Comparison of ENCODE assay signal across 31 mouse cellular contexts in genomic region chr9:23538051-23538450, GRCm38 (mm10).
DNase-seq lines count a peak whose midpoint lies in the region; ATAC-seq and TF ChIP-seq lines count a peak whose summit lies in the region.
"Had no signal": no experiment of that assay in that cellular context is flagged by ENCODE, and none has a peak within 500 bp of the region (broad histone marks: within the 10 kb centered on the region; RNA-seq: fewer than 3 reads in every experiment).

No protein-coding gene starts in this region.

- peaks cover 9% of the 10 kb centered on the region; the same call in 1 of the 2 replicates for H3K4me1 ChIP-seq in heart, embryonic 16.5 days (ENCODE audit: control insufficient read depth, insufficient read depth, low read length)
- H3K4me1 ChIP-seq in cerebellum, adult 2 months (ENCODE audit: control insufficient read depth, insufficient read depth, low read length) = no peaks in the 10 kb centered on the region
- H3K4me1 ChIP-seq: embryonic facial prominence, embryonic 10.5 days; embryonic facial prominence, embryonic 15.5 days; forebrain, embryonic 12.5 days; hindbrain, embryonic 13.5 days; liver, embryonic 12.5 days; midbrain, embryonic 13.5 days; neural tube, embryonic 13.5 days had no signal

- H3K36me3 ChIP-seq in heart, embryonic 16.5 days (ENCODE audit: control insufficient read depth, insufficient read depth) = no peaks in the 10 kb centered on the region
- H3K36me3 ChIP-seq: embryonic facial prominence, embryonic 10.5 days; embryonic facial prominence, embryonic 15.5 days; forebrain, embryonic 12.5 days; hindbrain, embryonic 13.5 days; liver, embryonic 12.5 days; midbrain, embryonic 13.5 days; neural tube, embryonic 13.5 days had no signal

- no peak for TF ChIP-seq POLR2A in cerebellum, adult 2 months (IDR thresholded peaks at IDR 0.05; ENCODE audit: borderline replicate concordance, insufficient read depth, low read length)

- H3K27ac ChIP-seq in heart, embryonic 16.5 days (ENCODE audit: low read length) = no peak overlapping the region
- H3K27ac ChIP-seq in cerebellum, adult 2 months (ENCODE audit: insufficient read depth, low read length) = no peak overlapping the region
- H3K27ac ChIP-seq: embryonic facial prominence, embryonic 10.5 days; embryonic facial prominence, embryonic 15.5 days; forebrain, embryonic 12.5 days; hindbrain, embryonic 13.5 days; kidney, postnatal 0 days; liver, embryonic 12.5 days; macrophage; midbrain, embryonic 13.5 days; neural tube, embryonic 13.5 days had no signal

- no peak overlapping the region; the same call in 1 of the 2 replicates for H3K4me2 ChIP-seq in heart, embryonic 16.5 days (ENCODE audit: low read depth, low read length)
- H3K4me2 ChIP-seq: embryonic facial prominence, embryonic 15.5 days; forebrain, embryonic 12.5 days; hindbrain, embryonic 13.5 days; liver, embryonic 12.5 days; midbrain, embryonic 13.5 days; neural tube, embryonic 13.5 days had no signal

- 23% methylated on average over 5 of the region's 5 CpGs for WGBS in heart, embryonic 16.5 days
- WGBS in cerebellum, adult 2 months = 86% methylated on average over 5 of the region's 5 CpGs

- peak; percentile 36 to 80 for DNase-seq in adrenal gland, adult (ENCODE audit: inconsistent age in 2 of 2, low spot score in 1 of 2)
- no peak for DNase-seq in adrenal gland, postnatal 4 days (ENCODE audit: low spot score in 2 of 2)
- no peak for DNase-seq in heart, adult 11 months
- peak; percentile 30 for DNase-seq in Muller cell, postnatal 12 days (ENCODE audit: inconsistent ontology term)
- peak; percentile 15 for DNase-seq in adrenal gland, postnatal 25 days
- no peak for DNase-seq in cerebellum, adult 2 months
- DNase-seq in left cerebral cortex, adult 11 months (ENCODE audit: low spot score) = no peak
- DNase-seq: cerebellum, adult 8-10 months; cerebellum, postnatal 25 days; gastrocnemius, postnatal 14 days; kidney, adult 8-10 months; kidney, postnatal 4 days; left cerebral cortex, postnatal 4 days; liver, postnatal 0 days; retina, postnatal 1 day; right cerebral cortex, postnatal 14 days; thymus, adult 2 months; thymus, postnatal 36 days had no signal

- ATAC-seq in heart, embryonic 16.5 days (replicated peaks; ENCODE audit: extremely low read depth, insufficient read depth, low FRiP score) = peak; percentile 37; the same call in 1 of the 2 replicates
- ATAC-seq: intestine, embryonic 16.5 days; liver, embryonic 12.5 days; liver, postnatal 0 days; lung, postnatal 0 days; midbrain, embryonic 13.5 days had no signal

- no peaks in the 10 kb centered on the region for H3K9me3 ChIP-seq in heart, embryonic 16.5 days (replicated peaks; ENCODE audit: control insufficient read depth, low read length)
- H3K9me3 ChIP-seq: embryonic facial prominence, embryonic 10.5 days; embryonic facial prominence, embryonic 15.5 days; forebrain, embryonic 12.5 days; hindbrain, embryonic 13.5 days; liver, embryonic 12.5 days; midbrain, embryonic 13.5 days; neural tube, embryonic 13.5 days had no signal

- H3K9ac ChIP-seq in heart, embryonic 16.5 days (ENCODE audit: low read length) = no peak overlapping the region
- H3K9ac ChIP-seq: embryonic facial prominence, embryonic 15.5 days; forebrain, embryonic 12.5 days; hindbrain, embryonic 13.5 days; liver, embryonic 12.5 days; liver, postnatal 0 days; midbrain, embryonic 13.5 days; neural tube, embryonic 13.5 days had no signal

- TF ChIP-seq CTCF in cerebellum, adult 2 months (IDR thresholded peaks at IDR 0.05; ENCODE audit: borderline replicate concordance, insufficient read depth, low read depth, low read length) = no peak

- H3K27me3 ChIP-seq in heart, embryonic 16.5 days (ENCODE audit: control insufficient read depth, insufficient read depth, low read length) = no peaks in the 10 kb centered on the region
- H3K27me3 ChIP-seq in cerebellum, adult 2 months (ENCODE audit: control insufficient read depth, insufficient read depth, low read length) = no peaks in the 10 kb centered on the region
- H3K27me3 ChIP-seq: CH12.LX; embryonic facial prominence, embryonic 15.5 days; forebrain, embryonic 12.5 days; hindbrain, embryonic 13.5 days; liver, embryonic 12.5 days; midbrain, embryonic 13.5 days; neural tube, embryonic 13.5 days had no signal

- H3K4me3 ChIP-seq in heart, embryonic 16.5 days (ENCODE audit: low read length) = no peak overlapping the region
- H3K4me3 ChIP-seq in cerebellum, adult 2 months (replicated peaks; ENCODE audit: insufficient read depth, low read depth, low read length) = no peak overlapping the region
- H3K4me3 ChIP-seq: embryonic facial prominence, embryonic 10.5 days; embryonic facial prominence, embryonic 15.5 days; forebrain, embryonic 12.5 days; hindbrain, embryonic 13.5 days; liver, embryonic 12.5 days; midbrain, embryonic 13.5 days; neural tube, embryonic 13.5 days had no signal

Comparison
In these comparisons a context has a peak if more than half of its experiments do, and no peak if none do; other contexts are left out.
1. DNase-seq: peak in adrenal gland, adult (2 of 2), Muller cell, postnatal 12 days (single experiment) and adrenal gland, postnatal 25 days (single experiment); none in adrenal gland, postnatal 4 days (0 of 2), heart, adult 11 months (single experiment), cerebellum, adult 2 months (0 of 2) and left cerebral cortex, adult 11 months (single experiment).